Comparison of ENCODE assay signal across 8 mouse cellular contexts in genomic region chr1:156754608-156755413, GRCm38 (mm10). TPM values are rescaled to one million over a fixed set of nuclear protein-coding genes. Genes with fewer than 3 reads are reported as not detected.
A peak's percentile ranks its signal among the peaks of the same experiment; 100 is the strongest.
DNase-seq lines count a peak whose midpoint lies in the region; ATAC-seq and TF ChIP-seq lines count a peak whose summit lies in the region.

No protein-coding gene starts in this region.

- peak; percentile 48 for DNase-seq in kidney, postnatal 10 days
- DNase-seq in kidney, adult 9 months, result no peak
- DNase-seq in hindbrain, embryonic 11.5 days (ENCODE audit: low spot score), result peak; percentile 77
- DNase-seq in midbrain, postnatal 0 days (ENCODE audit: low spot score), result peak; percentile 82
- no peak for DNase-seq in cerebellum, adult 2 months
- DNase-seq in urinary bladder, postnatal 10 days (ENCODE audit: low spot score), result no peak

- H3K4me2 ChIP-seq in forebrain, embryonic 12.5 days, result no peak overlapping the region; the same call in 1 of the 2 replicates
- H3K4me2 ChIP-seq in hindbrain, embryonic 11.5 days (replicated peaks; ENCODE audit: low read depth, low read length), result 0 out of 2 replicates have a peak overlapping the region, but pooled peaks have one; percentile 3
- no peak overlapping the region for H3K4me2 ChIP-seq in midbrain, postnatal 0 days (ENCODE audit: low read depth, low read length, poor library complexity, severe bottlenecking)

- WGBS in forebrain, embryonic 12.5 days, result 53% methylated on average over 15 of the region's 15 CpGs
- 31% methylated on average over 15 of the region's 15 CpGs for WGBS in hindbrain, embryonic 11.5 days
- 33% methylated on average over 15 of the region's 15 CpGs for WGBS in midbrain, postnatal 0 days
- WGBS in cerebellum, adult 2 months, result 40% methylated on average over 15 of the region's 15 CpGs

- H3K9ac ChIP-seq in forebrain, embryonic 12.5 days, result no peak overlapping the region
- no peak overlapping the region for H3K9ac ChIP-seq in hindbrain, embryonic 11.5 days (ENCODE audit: low read depth, low read length)
- H3K9ac ChIP-seq in midbrain, postnatal 0 days (replicated peaks; ENCODE audit: low read length, poor library complexity, severe bottlenecking), result no peak overlapping the region

- no peaks in the 10 kb centered on the region for H3K27me3 ChIP-seq in forebrain, embryonic 12.5 days
- H3K27me3 ChIP-seq in hindbrain, embryonic 11.5 days (ENCODE audit: control insufficient read depth, insufficient read depth, low read length), result no peaks in the 10 kb centered on the region
- H3K27me3 ChIP-seq in midbrain, postnatal 0 days (ENCODE audit: insufficient read depth, low read length), result no peaks in the 10 kb centered on the region
- H3K27me3 ChIP-seq in cerebellum, adult 2 months (ENCODE audit: control insufficient read depth, insufficient read depth, low read length), result no peaks in the 10 kb centered on the region

- ATAC-seq in forebrain, embryonic 12.5 days (ENCODE audit: low FRiP score), result peak; percentile 52
- peak; percentile 73 for ATAC-seq in hindbrain, embryonic 11.5 days (ENCODE audit: low FRiP score)
- ATAC-seq in midbrain, postnatal 0 days (ENCODE audit: low FRiP score), result peak; percentile 72
- no peak for ATAC-seq in activated CD4-positive, CD25-positive, alpha-beta regulatory T cell, adult 4 months

- H3K9me3 ChIP-seq in forebrain, embryonic 12.5 days, result no peaks in the 10 kb centered on the region
- no peaks in the 10 kb centered on the region for H3K9me3 ChIP-seq in hindbrain, embryonic 11.5 days (ENCODE audit: control insufficient read depth, low read length)
- no peaks in the 10 kb centered on the region for H3K9me3 ChIP-seq in midbrain, postnatal 0 days (ENCODE audit: low read length)

- peaks cover 25% of the 10 kb centered on the region for H3K4me1 ChIP-seq in forebrain, embryonic 12.5 days
- H3K4me1 ChIP-seq in hindbrain, embryonic 11.5 days (replicated peaks; ENCODE audit: control insufficient read depth, insufficient read depth, low read length), result peaks cover 16% of the 10 kb centered on the region
- H3K4me1 ChIP-seq in midbrain, postnatal 0 days (ENCODE audit: insufficient read depth, low read length), result peaks cover 9% of the 10 kb centered on the region
- no peaks in the 10 kb centered on the region; the same call in 1 of the 2 replicates for H3K4me1 ChIP-seq in cerebellum, adult 2 months (ENCODE audit: control insufficient read depth, insufficient read depth, low read length)

- H3K27ac ChIP-seq in forebrain, embryonic 12.5 days, result peak overlapping the region; percentile 68
- peak overlapping the region; percentile 87 for H3K27ac ChIP-seq in hindbrain, embryonic 11.5 days (ENCODE audit: low read depth, low read length)
- peak overlapping the region; percentile 43; the same call in 1 of the 2 replicates for H3K27ac ChIP-seq in midbrain, postnatal 0 days (ENCODE audit: low read depth, low read length)
- H3K27ac ChIP-seq in cerebellum, adult 2 months (ENCODE audit: insufficient read depth, low read length), result no peak overlapping the region; the same call in 1 of the 2 replicates

- no peaks in the 10 kb centered on the region for H3K36me3 ChIP-seq in forebrain, embryonic 12.5 days (replicated peaks)
- no peaks in the 10 kb centered on the region for H3K36me3 ChIP-seq in hindbrain, embryonic 11.5 days (ENCODE audit: control insufficient read depth, insufficient read depth, low read length)
- H3K36me3 ChIP-seq in midbrain, postnatal 0 days (ENCODE audit: insufficient read depth, low read length), result no peaks in the 10 kb centered on the region

- TF ChIP-seq POLR2A in cerebellum, adult 2 months (IDR thresholded peaks at IDR 0.05; ENCODE audit: borderline replicate concordance, insufficient read depth, low read length), result no peak

- no peak overlapping the region for H3K4me3 ChIP-seq in forebrain, embryonic 12.5 days (replicated peaks)
- H3K4me3 ChIP-seq in hindbrain, embryonic 11.5 days (ENCODE audit: low read depth, low read length), result no peak overlapping the region
- H3K4me3 ChIP-seq in midbrain, postnatal 0 days (ENCODE audit: low read depth, low read length), result no peak overlapping the region
- H3K4me3 ChIP-seq in cerebellum, adult 2 months (replicated peaks; ENCODE audit: insufficient read depth, low read depth, low read length), result no peak overlapping the region

- TF ChIP-seq CTCF in midbrain, postnatal 0 days (IDR thresholded peaks at IDR 0.05), result no peak
- TF ChIP-seq CTCF in cerebellum, adult 2 months (IDR thresholded peaks at IDR 0.05; ENCODE audit: borderline replicate concordance, insufficient read depth, low read depth, low read length), result no peak

RNA-seq across cellular contexts. Expression of gene Fam20b, which starts 35.9 kb away (rescaled TPM):
- polyA plus RNA-seq in forebrain, embryonic 12.5 days (2016; fragmentation: Nextera tagmentation; extraction: Ambion mirVana), result 24.6 and 26.8 TPM in 2 replicates
- 22.5 and 22.9 TPM in 2 replicates for polyA plus RNA-seq in hindbrain, embryonic 11.5 days (2014; fragmentation: Nextera tagmentation; extraction: Ambion mirVana)
- 69.9 and 74.3 TPM in 2 replicates for total RNA-seq in midbrain, postnatal 0 days (2014; rRNA removed)
- polyA plus RNA-seq in midbrain, postnatal 0 days (2015; fragmentation: Nextera tagmentation; extraction: Ambion mirVana), result 30.0 and 32.3 TPM in 2 replicates
- polyA plus RNA-seq in activated CD4-positive, CD25-positive, alpha-beta regulatory T cell, adult 4 months (2017; shearing (Covaris generic)), result 10 to 100 TPM; 11.2 to 12.4 TPM
- 47.0 and 48.8 TPM in 2 replicates for polyA plus RNA-seq in cerebellum, adult 2 months (2012; rRNA removed)

Comparison
In these comparisons a context has a peak if more than half of its experiments do, and no peak if none do; other contexts are left out.
1. DNase-seq: peak in kidney, postnatal 10 days (single experiment), hindbrain, embryonic 11.5 days (single experiment) and midbrain, postnatal 0 days (single experiment); none in kidney, adult 9 months (single experiment), cerebellum, adult 2 months (0 of 2) and urinary bladder, postnatal 10 days (single experiment).